Comparison of ENCODE assay signal across 17 mouse cellular contexts in the genomic region with DNA sequence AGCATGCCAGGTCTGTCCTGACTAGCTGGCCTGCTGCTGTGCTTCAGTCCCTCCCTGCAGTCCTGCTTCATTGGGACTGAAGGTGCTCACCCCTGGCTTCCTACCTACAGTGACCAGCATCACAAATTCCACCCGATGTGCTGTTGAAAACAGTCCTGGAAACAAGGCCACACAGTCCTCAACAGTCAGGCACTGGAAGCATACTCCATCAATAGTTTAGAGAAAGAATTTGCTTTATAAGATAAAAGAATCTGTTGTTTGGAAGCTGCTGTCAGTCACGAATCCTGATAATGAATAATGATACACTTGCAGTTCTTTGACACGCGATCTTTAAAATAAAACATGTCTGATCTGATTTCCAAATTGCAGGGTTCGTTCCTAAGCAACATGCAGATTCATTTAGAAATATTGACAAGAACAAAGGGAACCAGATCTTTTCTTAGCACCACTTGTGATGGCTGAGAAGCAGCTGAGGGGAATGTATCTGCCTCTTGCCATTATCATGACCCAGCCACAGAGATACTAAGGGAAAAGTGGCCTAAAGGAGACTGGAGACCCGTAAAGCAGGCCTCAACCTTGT.
"Had no signal": no experiment of that assay in that cellular context is flagged by ENCODE, and none has a peak within 500 bp of the region (broad histone marks: within the 10 kb centered on the region; RNA-seq: fewer than 3 reads in every experiment).

No protein-coding gene starts in this region.

- H3K27ac ChIP-seq: kidney, postnatal 0 days; limb, embryonic 15.5 days; liver, embryonic 12.5 days; midbrain, embryonic 15.5 days; neural tube, embryonic 13.5 days; stomach, embryonic 15.5 days had no signal

- DNase-seq: kidney, adult 11 months; kidney, adult 9 months; kidney, postnatal 36 days; lung, embryonic 14.5 days; lung, postnatal 10 days; lung, postnatal 4 days; retina, postnatal 1 day; right cerebral cortex, postnatal 14 days; thymus, postnatal 4 days had no signal

- H3K9ac ChIP-seq: limb, embryonic 15.5 days; liver, embryonic 12.5 days; lung, embryonic 14.5 days; midbrain, embryonic 15.5 days; neural tube, embryonic 13.5 days; stomach, embryonic 15.5 days had no signal

- ATAC-seq: liver, embryonic 12.5 days; midbrain, embryonic 15.5 days had no signal

- H3K36me3 ChIP-seq: limb, embryonic 15.5 days; liver, embryonic 12.5 days; midbrain, embryonic 15.5 days; neural tube, embryonic 13.5 days; stomach, embryonic 15.5 days had no signal

- H3K9me3 ChIP-seq: limb, embryonic 15.5 days; liver, embryonic 12.5 days; midbrain, embryonic 15.5 days; neural tube, embryonic 13.5 days; stomach, embryonic 15.5 days had no signal

- H3K4me2 ChIP-seq: limb, embryonic 15.5 days; liver, embryonic 12.5 days; lung, embryonic 14.5 days; midbrain, embryonic 11.5 days; midbrain, embryonic 15.5 days; neural tube, embryonic 13.5 days; stomach, embryonic 15.5 days had no signal

- H3K4me1 ChIP-seq: limb, embryonic 15.5 days; liver, embryonic 12.5 days; midbrain, embryonic 15.5 days; neural tube, embryonic 13.5 days; stomach, embryonic 15.5 days had no signal

- H3K4me3 ChIP-seq: left cerebral cortex, adult 2 months; limb, embryonic 15.5 days; liver, embryonic 12.5 days; midbrain, embryonic 15.5 days; neural tube, embryonic 13.5 days; stomach, embryonic 15.5 days had no signal

- H3K27me3 ChIP-seq: limb, embryonic 15.5 days; liver, embryonic 12.5 days; midbrain, embryonic 15.5 days; neural tube, embryonic 13.5 days; stomach, embryonic 15.5 days had no signal
